Mouse (Mus musculus) hematopoietic stem cell, adult 5-6 weeks (primary cell): ENCODE data around the gene Tnrc18. TPM values are rescaled to one million over a fixed set of nuclear protein-coding genes. Genes with fewer than 3 reads are reported as not detected.
A peak's percentile ranks its signal among the peaks of the same experiment; 100 is the strongest.

Experiments
- ATAC-seq, 2 experiments: fragments of 125-278 bp in 1 of 2; replicated peaks in 1 of 2; 2 replicates each; pipeline ENCODE4 v1.8.0; 2016 to 2017; ENCODE audit warnings: inconsistent platforms in 2 of 2, mild to moderate bottlenecking in 2 of 2, moderate number of reproducible peaks in 2 of 2, low read depth in 1 of 2, moderate TSS enrichment in 1 of 2; ENCODE audit not compliant: low FRiP score in 2 of 2, poor library complexity in 2 of 2, severe bottlenecking in 2 of 2, insufficient read depth in 1 of 2, low TSS enrichment in 1 of 2
- total RNA-seq: library from RNA; stranded (forward); fragments of 172-1452, 232-1000 nt; gene quantifications from 2 replicates; pipeline ENCODE4 v1.2.3, GENCODE M21; 2017

Tnrc18 gene
- total RNA-seq, 1 experiment from 2014 or later: 21.4 TPM

DNA sequence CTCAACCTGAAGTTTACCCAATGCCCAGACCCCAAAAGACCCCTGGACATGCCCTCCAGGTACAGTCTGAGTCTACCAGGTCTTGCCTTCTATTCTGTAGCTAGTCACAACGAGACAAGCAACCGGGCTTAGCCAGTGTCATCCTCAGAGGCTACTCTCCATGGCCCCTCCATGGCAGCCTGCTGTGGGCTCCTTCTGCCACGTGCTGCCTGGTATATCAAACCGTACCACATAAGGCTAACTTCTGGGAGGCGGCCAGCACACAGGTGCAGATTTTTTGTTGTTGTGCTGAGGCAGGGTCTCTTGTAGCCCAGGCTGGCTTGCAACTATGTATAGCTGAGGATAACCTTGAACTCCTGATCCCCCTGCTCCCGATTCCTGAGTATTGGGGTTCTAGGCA lies 101.4 kb downstream of the Tnrc18 start:
- ATAC-seq: no peak

DNA sequence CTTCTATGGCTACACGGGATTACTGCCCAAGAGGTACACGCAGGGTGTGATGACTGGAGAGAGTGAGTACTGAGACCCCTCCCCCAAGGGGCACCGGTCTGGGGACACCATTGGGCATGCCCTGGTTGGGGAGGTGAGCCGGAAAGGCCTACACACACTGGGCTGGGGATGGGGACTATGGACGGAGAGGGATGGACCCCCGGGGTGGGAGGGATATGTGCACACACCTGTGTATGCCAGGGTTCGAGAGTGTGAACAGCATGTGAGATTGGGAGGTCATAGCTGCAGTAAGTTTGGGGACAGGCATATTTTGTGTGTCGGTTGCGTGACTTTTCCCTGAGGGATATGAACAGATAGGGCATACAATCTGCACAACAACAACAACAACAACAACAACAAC lies 102.4 kb downstream of the Tnrc18 start:
- ATAC-seq: no peak

DNA sequence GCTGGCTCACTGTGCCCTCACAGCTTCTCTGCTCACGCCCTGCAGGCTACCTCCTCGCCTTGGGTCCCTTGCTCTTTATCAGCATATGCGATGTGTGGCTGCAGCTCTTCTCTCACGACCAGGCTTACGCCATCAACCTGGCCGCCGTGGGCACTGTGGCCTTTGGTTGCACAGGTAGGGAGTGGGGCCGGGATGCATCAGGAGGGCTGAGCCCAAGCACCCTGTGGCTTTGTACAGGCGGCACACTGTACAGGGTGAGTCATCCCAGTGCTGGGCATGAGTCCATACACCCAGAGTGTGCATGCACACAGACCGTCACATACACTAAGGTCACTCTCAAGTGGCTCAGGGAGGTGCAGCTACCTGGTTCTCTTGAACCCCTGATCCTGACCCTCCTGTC lies 103.5 kb downstream of the Tnrc18 start:
- ATAC-seq: no peak

DNA sequence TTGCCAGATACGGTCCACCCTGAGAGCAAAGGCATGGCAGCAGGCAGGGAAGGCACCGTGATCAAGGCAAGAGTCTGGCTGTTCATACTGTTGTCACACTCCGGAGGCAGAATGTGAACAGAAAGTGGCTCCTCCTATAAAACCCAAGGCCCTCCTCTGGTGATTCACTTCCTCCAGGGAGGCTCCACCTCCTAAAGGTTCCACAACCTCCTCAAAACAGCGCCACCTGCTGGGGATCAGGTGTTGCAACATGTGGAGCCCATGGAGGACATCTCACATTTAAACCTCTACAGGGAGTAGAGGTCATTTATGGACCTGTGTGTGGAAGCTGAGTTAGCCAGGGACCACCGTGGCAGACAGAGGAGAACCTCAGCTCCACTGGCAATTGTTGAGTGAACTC lies 105.1 kb downstream of the Tnrc18 start:
- ATAC-seq: no peak

DNA sequence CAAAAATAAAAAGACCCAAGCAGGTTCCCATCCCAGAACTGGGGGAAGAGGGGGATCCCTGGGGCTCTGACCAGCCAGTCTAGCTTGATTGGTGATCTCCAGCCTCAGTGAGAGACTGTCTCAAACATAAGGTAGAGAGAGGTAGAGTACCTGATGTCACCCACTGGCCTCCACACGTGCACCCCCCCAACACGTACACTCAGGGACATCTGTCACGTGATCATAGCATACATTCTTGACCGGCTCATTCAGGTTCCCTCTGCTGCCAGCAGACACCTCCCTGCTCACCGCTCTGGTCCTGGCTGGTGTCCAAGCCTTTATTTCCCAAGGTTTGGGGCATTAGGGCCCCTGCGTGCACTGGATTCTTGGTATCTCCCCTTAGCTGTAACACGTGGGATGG lies 108.0 kb downstream of the Tnrc18 start:
- no peak for ATAC-seq

DNA sequence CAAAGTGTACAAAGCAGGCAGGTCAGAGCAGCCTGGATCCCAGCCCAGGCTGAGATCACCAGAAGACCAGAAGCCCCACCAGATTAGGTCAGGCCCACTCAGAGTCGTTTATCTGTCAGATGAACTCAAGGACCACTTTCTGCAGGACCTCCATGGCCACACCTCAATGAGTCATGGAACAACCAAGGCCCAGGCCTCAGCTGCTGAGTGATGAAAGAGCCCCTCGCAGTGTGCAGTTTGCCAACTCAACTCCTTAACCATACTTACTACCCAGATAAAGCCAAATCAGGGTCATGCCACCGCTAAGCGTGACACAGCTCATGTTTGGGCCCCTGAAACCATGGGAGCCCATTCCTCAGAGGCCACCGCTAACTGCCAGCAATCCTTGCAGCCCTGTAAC lies 109.8 kb downstream of the Tnrc18 start:
- ATAC-seq: no peak

DNA sequence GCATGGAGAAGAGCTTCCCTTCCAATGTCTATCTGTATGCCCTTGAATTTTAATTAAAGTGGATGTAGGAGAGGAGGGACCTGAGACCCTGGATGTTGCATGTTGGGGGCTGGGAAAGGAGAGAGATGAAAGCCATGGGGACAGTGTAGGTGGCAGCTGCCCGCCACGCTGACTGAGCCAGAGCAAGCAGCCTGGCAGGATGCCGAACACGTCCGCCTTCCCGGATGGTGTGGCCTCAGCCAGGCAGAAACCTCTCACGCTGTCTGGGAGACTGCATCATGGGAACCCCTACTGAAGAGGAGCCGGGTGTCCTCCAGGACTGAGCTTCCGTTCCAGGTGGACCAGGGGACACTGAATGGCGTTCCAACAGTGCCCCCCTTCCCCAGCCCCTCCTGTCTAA lies 113.9 kb downstream of the Tnrc18 start:
- no peak for ATAC-seq

DNA sequence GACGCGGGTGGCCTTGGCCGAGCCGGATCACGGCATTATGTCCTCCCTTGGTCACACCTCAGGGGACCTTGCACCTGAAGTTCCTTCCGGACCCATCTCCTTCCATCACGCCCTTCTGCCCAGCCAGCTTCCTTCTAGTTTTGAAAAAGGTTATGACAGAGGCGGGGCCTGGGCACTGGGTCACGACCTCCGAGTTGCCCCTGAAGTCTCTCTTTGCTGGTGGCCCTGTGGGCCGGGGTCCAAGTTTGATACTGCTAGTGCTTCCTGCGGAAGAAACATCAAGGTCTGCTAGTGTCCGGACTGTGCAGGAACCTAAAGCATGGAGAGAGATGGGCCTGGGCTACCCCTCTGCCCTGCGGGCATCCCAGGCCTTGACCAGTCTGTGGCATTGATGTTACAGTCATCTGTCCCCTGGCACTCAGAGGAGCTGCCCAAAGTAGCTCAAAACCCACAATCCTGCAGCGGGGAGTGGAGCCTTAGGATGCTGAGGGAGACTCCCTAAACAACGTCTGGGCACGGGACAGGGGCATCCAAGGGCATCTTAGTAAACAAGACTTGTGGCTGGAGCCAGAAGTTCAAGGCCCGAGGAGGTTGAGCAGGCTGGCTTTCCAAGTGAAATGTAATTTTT lies 114.8 kb downstream of the Tnrc18 start:
- ATAC-seq: 0 out of 4 replicates have a peak, but pooled peaks of 1 of the 2 experiments have one; percentile 8

DNA sequence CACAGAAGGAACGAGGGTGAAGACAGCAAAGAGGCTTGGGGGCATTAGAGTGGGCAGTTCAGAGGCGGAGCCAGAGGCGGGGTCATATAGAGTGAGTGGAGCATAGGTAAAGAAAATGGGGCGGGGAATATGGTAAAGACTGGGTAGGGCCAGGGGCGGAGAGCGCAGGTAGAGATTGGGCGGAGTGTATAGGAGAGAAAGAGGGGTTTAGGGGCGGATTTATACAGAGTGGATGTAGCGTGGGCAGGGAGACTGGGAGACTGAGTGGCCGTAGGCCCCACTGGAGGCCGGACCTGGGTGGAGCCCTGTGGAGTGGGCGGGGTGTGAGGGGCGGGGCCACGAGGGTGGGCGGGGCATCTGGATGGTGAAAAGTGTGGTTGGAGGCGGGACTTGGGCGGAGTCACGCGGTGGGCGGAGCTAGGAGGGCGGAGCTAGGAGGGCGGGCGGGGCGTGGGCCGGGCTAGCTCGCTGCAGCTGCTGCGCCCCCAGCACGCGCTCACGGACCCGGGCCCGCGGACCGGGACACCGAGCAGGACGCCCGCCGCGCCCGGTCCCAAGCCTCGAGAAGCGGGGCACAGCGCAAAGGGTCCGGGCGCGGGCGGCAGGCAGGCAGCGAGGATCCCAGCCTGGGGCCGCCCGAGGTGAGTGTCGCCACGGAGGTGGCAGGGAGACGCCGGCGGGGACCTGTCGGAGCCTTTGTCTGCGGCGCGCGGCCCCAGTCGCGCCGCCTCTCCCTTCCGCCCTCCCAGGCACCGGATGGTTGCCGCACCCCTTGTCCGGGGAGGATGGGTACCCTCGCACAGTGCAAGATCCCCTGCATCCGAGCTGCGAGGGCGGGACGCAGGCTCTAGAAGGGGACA lies 115.6 kb downstream of the Tnrc18 start:
- peak; percentile 15 to 48; a peak in 2 of 4 replicates for ATAC-seq

DNA sequence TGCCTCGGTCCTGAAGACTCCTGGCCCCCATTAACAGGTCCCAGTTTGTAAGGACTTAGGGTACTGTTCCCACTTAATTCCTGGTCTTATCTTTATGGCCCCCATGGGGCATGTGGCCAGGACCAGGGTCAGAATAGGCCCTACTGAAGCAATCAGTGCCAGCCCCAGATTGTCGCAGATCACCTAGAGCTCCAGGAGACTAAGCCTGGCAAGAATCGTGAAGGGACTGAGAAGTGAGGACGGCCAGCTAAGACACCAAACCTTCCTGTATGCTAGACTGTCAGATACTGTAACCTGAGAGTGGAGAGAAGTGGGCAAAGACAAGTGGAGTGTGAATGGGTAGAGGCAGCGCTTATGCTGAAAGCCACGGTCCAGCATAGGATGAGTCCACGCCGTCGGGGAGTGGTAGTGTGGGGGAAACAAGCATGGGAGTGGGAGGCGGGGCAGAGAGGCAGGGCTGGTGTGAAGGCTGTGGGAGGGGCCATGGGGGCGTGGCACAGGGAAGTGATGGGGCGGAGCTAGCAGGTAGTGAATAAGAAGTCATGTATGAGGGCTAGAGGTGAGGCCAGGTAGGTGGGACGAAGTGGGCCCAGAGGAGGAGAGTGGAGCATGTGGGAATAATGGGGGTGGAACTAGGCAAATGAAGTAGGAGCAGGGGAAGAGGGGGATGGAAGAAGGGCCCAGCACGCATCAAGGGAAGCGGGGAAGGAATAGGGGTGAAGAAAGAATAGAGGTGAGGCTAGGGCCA lies 116.4 kb downstream of the Tnrc18 start:
- ATAC-seq: no peak

DNA sequence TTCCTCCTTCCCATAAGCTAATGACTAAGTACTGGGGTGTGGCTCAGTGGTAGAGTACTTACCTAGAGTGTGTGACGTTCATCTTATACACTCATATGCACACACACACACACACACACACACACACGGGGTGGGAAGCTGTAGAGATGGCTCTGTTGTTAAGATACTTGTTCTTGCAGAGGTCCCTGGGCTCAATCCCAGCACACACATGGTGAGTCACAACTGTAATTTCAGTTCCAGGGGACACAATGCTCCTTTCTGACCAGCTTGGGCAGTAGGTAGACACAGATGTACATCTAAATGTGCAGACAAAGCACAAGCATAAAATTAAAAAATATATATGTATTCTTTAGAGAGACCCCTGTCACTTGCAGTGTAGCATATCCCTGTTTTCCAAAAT lies 119.7 kb downstream of the Tnrc18 start:
- no peak for ATAC-seq

DNA sequence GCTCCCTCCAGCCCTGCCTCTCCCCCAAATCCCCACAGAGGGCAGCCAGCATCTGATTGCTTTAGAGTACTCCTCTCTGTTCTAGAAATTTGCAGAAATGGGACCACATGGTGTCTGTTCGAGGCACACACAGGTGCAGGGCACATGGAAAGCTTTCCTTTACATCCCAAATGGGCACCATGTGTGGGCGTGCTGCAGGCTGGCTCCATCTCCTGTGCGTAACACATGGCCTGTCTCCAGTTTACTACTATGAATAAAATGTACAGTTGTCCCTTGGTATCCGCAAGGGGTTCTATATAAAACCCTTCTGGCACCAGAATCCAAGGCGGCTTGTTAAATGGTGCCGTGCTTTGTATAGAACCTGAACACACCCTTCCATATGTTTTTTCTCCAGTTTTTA lies 120.6 kb downstream of the Tnrc18 start:
- ATAC-seq: no peak

DNA sequence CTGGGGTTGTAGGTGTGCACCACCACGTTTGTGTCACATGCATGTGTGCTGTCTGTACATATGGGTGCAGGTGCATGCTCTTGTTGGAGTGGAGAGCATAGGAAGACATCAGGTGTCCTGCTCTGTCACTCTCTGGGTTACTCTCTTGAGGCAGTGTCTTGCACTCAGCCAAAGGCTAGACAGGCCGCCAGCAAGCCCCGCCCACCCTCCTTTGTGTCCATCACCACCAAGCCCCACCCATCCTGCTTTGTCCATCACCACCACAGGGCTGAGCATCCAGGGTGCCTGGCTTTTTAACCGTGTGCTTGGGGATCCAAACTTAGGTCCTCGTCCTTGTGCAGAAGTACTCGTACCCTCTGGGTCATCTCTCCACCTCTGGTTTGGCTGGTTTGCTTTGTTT lies 121.2 kb downstream of the Tnrc18 start:
- ATAC-seq: no peak

DNA sequence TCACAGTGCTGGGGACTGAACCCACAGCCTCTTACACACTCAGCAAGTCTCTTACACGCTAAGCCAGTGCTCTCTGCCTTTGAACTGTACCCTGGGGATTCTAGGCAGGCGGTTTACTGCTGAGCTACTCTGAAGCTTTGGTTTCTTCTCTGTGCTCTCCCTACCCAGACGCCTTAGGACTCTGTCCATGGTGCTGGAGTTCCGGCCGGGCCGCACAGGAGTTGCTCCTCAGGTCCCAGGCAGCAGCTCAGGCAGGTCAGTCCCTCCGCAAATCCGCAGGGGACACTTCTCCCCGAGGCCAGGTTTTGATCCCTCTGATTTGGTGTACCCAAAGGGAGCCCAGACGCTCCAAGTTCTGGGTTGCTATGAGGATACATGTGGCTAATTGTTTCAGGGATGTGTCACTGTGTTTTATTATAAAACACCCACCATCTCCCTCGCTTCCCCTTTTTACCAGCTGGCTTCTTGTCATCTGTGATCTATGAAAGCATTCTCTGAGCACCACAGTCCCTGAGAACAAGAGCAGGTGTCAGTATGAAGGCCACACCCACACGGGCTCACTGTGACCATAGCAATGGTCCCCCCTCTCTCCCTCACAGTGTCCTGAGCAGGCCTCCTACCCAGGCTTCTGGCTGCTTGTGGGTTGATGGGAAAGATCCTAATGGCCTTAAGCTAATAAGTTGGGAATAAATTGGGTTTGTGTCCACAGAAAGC lies 122.7 kb downstream of the Tnrc18 start:
- peak; percentile 36 to 40; a peak in 2 of 4 replicates for ATAC-seq

DNA sequence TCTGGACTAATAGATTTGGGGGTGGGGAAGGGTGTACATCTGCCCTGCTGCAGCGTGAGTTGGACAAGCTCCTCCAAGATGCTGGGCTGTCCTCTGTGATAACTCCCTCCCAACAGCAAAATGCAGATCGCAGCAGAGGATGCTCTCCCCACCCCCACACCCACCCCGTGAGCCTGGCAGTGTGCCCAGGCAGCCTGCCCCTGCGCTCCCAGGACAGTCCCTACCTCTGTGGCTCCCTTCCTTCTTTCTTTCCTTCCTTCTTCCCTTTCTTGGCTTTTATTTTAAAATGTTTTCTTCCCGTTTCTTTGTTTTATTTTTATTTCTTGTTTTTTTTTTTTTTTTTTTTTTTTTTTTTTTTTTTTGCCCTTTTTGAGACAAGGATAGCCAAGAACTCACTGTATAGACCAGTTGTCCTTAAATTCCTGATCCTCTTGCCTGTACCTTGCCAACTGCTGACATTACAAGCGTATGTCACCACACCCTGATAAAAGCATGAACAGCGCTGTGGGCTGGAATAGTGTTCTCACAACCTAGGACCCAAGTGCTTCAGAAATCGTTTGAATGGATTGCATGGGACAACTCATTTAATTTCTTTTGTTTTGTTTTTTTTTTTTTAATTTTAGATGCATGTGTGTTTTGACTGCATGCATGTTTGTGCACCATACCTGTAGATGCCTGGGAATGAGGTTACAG lies 123.6 kb downstream of the Tnrc18 start:
- no peak for ATAC-seq

DNA sequence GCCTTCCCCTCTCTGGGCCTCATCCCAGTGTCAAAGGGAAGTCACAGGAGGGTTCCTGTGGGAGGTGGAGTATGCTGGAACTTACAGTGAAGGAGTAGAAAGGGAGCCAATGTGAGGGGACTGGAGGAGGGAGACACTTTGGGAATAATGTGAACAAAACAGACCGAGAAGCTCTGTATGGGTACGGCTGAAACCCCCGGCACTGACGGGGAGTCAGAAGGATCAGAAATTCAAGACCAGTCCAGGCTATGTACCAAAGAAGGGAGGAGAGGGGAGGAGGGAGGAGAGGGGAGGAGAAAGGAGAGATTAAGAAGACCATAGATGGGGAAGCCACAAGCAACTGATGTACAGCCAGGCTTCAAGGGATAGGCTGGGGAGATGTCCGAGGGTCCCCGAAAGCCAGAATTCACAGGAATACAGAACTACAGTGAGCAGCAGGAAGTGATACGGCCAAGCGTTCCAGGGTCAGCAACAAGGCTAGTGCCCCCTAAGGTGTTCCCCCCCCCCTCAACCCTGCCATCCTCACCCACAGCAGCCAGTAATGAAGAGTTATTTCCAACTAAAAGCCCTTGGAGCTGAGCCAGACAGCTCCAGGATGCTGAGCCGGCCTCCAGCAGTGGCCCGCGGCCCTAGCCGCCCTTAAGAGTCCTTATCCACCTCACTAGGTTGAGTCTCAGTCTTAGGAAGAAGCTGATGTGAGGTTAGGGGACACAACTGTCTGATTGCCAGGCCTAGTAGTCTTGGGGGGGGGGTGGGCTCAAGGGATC lies 124.3 kb downstream of the Tnrc18 start:
- ATAC-seq: no peak
